Mouse (Mus musculus) embryonic fibroblast, embryonic 13.5 days (primary cell): Measurements from ENCODE around the gene Ddn.

ENCODE experiments used
- CTCF ChIP-seq: IDR thresholded peaks from 2 replicates; pipeline ENCODE4 v1.5.1; 2011; ENCODE audit warnings: mild to moderate bottlenecking, control low read depth, low read length, moderate library complexity, borderline replicate concordance; ENCODE audit not compliant: insufficient read depth
- POLR2A ChIP-seq: IDR thresholded peaks from 2 replicates; pipeline ENCODE4 v1.6.1; 2011; ENCODE audit warnings: low read depth, mild to moderate bottlenecking, control low read depth, low read length, moderate library complexity

GRCm38 (mm10) chr15:98832161-98833058, 23.1 kb upstream of the Ddn start:
- TF ChIP-seq CTCF (no peak), POLR2A (no peak)
